Mouse (Mus musculus): ENCODE measurements around the gene Slc9a8.

- TF ChIP-seq GATA1 (IDR thresholded peaks at IDR 0.05; ENCODE audit: borderline replicate concordance, low read length) (no peak), FLI1 (IDR thresholded peaks at IDR 0.05; ENCODE audit: low read length) (no peak)
These were observed 2.5 kb downstream of the Slc9a8 start for GRCm38 (mm10) chr2:167424040-167424439.

All from megakaryocyte, embryonic 14.5 days (primary cell).